Mouse (Mus musculus) forelimb bud, embryonic 11.5 days (tissue): ENCODE data around the gene Zswim7.

Experiments
- DNase-seq: peaks from one replicate; pipeline ENCODE4 v3.0.0-alpha.2; 2012; ENCODE audit warnings: low read depth, low spot score

Zswim7 gene

DNA sequence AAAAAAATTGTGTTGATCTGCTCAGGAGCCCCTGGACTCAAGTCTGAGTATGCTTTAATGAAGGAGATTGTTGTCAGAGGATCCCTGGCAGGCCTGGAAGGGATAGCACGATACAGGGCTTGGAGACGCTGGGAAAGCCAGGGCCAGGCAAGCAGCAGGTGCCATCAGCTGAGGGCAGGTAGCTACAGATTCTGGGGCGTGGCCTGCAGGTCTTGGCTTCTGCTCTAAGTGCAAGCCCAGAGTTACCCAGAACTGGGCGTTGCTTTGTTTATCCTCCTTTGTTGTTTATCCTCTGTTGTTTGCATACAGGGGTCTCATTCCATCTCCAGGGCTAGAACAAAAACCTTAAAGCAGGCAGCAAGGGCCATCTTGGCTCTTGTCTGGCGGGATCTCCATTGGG lies 27.8 kb downstream of the Zswim7 start:
- no peak for DNase-seq

GRCm38 (mm10) chr11:62251047-62251446 lies 30.1 kb downstream of the Zswim7 start:
- peak; percentile 78 for DNase-seq

- no peak for DNase-seq
Observed at GRCm38 (mm10) chr11:62249266-62250037, 31.7 kb downstream of the Zswim7 start.

DNA sequence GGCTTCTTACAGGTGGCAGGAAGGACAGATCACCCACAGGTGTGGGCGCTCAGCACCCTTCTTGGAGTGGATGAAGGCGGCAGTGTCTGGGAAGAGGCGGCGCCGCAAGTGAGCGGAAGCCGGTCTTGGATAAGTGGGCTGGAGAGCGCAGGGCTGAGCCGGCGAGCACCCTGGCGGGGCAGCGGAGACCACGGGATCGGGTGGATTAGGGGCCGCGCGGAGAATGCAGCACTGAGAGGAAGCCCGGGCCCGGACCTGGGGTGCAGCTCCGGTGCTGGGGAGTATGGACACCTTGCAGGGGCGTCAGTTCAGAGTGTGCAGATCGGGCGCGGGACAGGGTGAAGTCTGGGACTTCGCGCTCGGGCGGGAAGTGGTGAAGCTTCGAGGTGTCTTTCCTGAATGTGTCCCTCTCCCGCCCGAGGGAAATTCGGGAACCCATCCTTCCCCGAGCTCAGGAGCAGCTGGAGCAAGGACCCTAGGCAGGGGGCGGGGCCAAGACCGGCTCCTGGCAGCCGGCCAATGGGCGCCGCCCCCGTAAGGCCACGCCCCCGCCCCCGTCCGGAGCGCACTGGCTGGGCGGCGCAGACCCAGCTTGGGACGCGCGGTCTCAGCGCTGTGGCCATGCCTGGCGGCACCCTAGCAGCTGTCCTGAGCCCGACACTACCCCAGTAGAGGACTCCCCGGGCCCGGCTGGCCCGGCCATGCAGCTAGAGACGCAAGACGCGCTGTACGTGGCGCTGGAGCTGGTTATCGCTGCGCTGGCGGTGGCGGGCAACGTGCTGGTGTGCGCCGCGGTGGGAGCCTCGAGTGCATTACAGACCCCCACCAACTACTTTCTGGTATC lies 32.6 kb downstream of the Zswim7 start, which contains the start of gene Adora2b:
TSS of gene Adora2b (plus strand) at position 584 of the 844 bp plus-strand sequence.
- DNase-seq, result peak; percentile 81

DNA sequence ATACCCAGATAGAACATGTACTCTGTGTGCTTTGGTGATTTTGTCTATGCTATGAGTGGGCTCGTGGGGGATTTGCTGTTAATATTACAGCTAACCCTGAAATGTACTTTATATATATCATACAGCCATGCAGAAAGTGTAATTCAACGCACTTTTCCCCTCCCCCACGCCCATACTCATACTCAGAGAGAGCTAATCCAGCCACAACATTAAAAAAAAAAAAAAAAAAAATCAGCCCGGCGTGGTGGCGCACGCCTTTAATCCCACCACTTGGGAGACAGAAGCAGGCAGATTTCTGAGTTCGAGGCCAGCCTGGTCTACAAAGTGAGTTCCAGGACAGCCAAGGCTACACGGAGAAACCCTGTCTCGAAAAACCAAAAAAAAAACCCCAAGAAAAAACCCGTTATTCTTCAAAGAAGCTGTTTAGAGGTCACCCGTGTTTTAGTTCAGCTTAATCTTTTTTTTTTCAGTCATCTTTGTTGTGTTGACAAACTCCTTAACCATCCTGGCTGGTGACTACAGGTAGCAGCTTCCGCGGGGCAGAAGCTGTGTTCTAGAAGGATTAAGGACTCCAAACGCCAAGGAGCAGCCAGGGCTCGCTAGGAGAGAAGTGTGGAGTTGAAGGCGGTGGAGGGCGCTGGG lies 33.3 kb downstream of the Zswim7 start:
- DNase-seq, result no peak

DNA sequence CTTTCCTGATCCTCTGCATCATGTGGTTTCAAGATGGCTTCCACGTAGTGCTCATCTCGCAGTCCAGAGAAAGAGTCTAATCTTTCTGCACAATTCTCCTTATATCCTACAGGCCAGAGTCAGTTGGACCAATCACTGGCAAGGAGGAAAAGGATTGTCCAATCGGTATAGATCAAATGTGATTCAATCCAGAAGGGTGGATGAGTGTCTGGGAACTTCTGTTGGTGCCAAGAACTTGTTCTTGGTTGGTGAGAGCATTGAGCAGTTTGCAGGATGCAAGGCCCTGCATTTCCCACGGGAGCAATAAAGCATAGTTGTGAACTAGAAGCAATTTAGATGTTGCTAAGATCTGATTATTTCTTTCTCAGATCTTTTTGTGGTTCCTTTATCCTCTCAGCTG lies 36.7 kb downstream of the Zswim7 start:
- no peak for DNase-seq

DNA sequence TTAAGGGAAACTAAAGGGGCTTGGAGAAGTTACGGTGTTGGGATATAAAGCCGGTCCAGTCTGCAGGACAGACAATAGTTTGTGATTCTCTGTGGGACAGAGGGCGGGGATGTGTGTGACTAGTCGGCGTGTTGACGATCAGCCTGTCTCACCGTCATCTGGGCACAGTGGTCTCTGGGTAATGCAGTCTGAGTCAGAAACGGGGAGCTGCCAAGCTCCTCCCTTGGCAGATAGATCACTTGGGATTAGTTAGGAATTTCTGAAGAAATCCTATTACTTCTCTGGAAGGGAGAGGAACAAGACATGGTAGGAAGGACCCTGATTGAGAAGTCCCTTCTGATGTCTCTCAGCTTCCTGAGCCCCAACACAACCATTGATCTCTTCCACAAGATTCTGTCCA lies 37.3 kb downstream of the Zswim7 start:
- DNase-seq, result no peak

GRCm38 (mm10) chr11:62240631-62241261 lies 40.4 kb downstream of the Zswim7 start:
- no peak for DNase-seq

GRCm38 (mm10) chr11:62224797-62225196 lies 56.4 kb downstream of the Zswim7 start:
- no peak for DNase-seq

DNA sequence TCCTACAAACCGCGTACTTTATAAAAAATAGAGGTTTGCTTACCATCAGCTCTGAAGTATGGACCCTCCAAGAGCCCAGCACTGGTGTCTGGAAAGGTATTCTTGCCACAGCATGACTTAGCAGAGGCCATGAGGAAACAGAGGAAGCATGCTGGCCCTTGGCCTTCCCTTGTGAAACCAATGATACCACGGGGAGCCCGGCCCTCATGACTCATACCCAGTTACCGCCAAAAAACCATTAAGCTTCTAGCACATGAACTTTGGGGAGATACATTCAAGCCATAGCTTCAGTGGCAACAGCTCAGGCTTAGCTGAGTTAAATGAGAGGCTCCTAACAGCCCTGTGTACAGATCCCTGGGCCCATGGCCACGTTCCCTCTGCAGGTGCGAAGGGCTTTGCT lies 57.2 kb downstream of the Zswim7 start:
- DNase-seq, result no peak

GRCm38 (mm10) chr11:62223416-62223815 lies 57.8 kb downstream of the Zswim7 start:
- DNase-seq, result no peak

DNA sequence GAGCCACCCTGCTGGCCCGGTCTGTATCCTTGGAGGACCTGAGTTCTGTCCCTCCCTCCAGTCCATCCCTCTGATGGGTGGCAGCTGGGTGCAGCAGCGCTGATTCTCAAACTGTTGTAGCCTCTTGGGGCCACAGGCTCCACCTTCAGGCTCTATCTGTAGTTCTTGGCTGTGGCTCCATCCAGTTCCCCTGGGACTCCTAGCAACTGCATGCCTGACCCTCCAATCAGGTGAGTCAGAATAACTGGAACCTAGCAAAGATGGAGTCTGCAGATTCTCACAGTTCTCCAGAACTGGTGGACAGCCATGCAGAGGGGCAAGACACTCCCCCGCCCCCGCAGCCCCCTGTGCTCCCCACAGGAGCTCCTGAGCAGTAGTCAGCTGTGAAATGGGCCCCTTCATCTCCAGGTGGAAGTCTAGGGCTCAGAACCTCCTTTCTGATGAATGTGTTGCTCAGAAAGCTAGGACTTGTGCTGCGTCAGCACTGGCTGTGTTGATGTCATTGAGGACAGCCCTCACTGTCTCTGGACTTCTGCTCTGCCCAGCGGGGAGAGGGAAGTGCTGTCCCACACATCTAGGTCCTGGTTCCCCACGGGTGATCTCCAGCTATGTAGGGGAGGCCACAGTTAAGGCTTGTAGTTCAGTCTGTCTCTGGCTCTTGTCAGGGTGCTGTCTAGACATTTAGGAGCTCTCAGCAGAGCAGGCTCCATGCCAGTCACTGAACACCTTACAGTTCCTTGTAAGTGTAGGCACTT lies 60.2 kb downstream of the Zswim7 start:
- DNase-seq, result no peak

- DNase-seq, result no peak
Observed at GRCm38 (mm10) chr11:62217751-62218150, 63.4 kb downstream of the Zswim7 start.
